Mouse (Mus musculus): ENCODE results near the gene Rnf185. TPM values are rescaled to one million over a fixed set of nuclear protein-coding genes. Genes with fewer than 3 reads are reported as not detected.

The Rnf185 gene
- total RNA-seq, 4 experiments from 2014 or later = 26.4 to 31.9 (median 30.0) TPM

Other genes starting within 250 kb of the Rnf185 start
- gene Eif4enif1, start 250.0 kb downstream of the Rnf185 start, total RNA-seq (2022) = 10 to 100 TPM; 65.3 to 75.5 (median 69.9) TPM
- gene Drg1, start 185.9 kb downstream of the Rnf185 start, total RNA-seq (2022) = 100 to 1,000 TPM in 2 of 4 experiments, 10 to 100 TPM in 2; 89.3 to 113 (median 99.1) TPM
- 10 to 100 TPM; 53.5 to 58.4 (median 56.7) TPM for gene Patz1, start 163.5 kb downstream of the Rnf185 start, total RNA-seq (2022)
- 10 to 100 TPM; 38.2 to 53.1 (median 46.4) TPM for gene Pik3ip1, start 122.0 kb downstream of the Rnf185 start, total RNA-seq (2022)
- 100 to 1,000 TPM in 3 of 4 experiments, 10 to 100 TPM in 1; 91.2 to 111 (median 105) TPM for gene Limk2, start 43.2 kb downstream of the Rnf185 start, total RNA-seq (2022)
- 1 to 10 TPM in 3 of 4 experiments, under 1 TPM in 1; 0.99 to 1.7 (median 1.5) TPM for gene Pla2g3, start 35.9 kb upstream of the Rnf185 start, total RNA-seq (2022)
- gene Inpp5j, start 52.5 kb upstream of the Rnf185 start, total RNA-seq (2022) = 10 to 100 TPM; 67.5 to 75.8 (median 73.6) TPM
- gene Selenom, start 62.3 kb upstream of the Rnf185 start, total RNA-seq (2022) = 100 to 1,000 TPM; 161 to 198 (median 177) TPM
- 10 to 100 TPM in 1 of 4 experiments, 1 to 10 TPM in 3; 6.4 to 12.1 (median 8.3) TPM for gene Smtn, start 88.2 kb upstream of the Rnf185 start, total RNA-seq (2022)
- 10 to 100 TPM; 36.6 to 49.3 (median 44.3) TPM for gene Morc2a, start 196.8 kb upstream of the Rnf185 start, total RNA-seq (2022)

All from layer of hippocampus, adult 8-10 months (tissue).